In genomic region chr2:126245446-126245845, GRCm38 (mm10) we compare ENCODE assay signal across 8 mouse cellular contexts. TPM values are rescaled to one million over a fixed set of nuclear protein-coding genes. Genes with fewer than 3 reads are reported as not detected.
A peak's percentile ranks its signal among the peaks of the same experiment; 100 is the strongest.
DNase-seq lines count a peak whose midpoint lies in the region; ATAC-seq and TF ChIP-seq lines count a peak whose summit lies in the region.

No protein-coding gene starts in this region.

- intact Hi-C loops in gastrocnemius, postnatal 14 days (cut with DNase I; ENCODE audit: low total_unique reads), result no loop called here

- H3K27me3 ChIP-seq in liver, embryonic 14.5 days (ENCODE audit: control insufficient read depth, insufficient read depth, low read length), result no peaks in the 10 kb centered on the region
- H3K27me3 ChIP-seq in liver, embryonic 11.5 days (replicated peaks; ENCODE audit: control insufficient read depth, insufficient read depth, low read length), result no peaks in the 10 kb centered on the region

- ATAC-seq in liver, embryonic 14.5 days (ENCODE audit: insufficient read depth), result no peak
- no peak for ATAC-seq in liver, embryonic 11.5 days (replicated peaks; ENCODE audit: low FRiP score)

- WGBS in liver, embryonic 14.5 days (ENCODE audit: insufficient replicate concordance), result 30% methylated on average over 2 of the region's 2 CpGs
- 37% methylated on average over 2 of the region's 2 CpGs for WGBS in liver, embryonic 11.5 days

- no peak overlapping the region for H3K27ac ChIP-seq in liver, embryonic 14.5 days
- no peak overlapping the region for H3K27ac ChIP-seq in liver, embryonic 11.5 days (ENCODE audit: low read depth, low read length)

- no peaks in the 10 kb centered on the region for H3K4me1 ChIP-seq in liver, embryonic 14.5 days (replicated peaks; ENCODE audit: control insufficient read depth in 2 of 2, insufficient read depth in 2 of 2, low read length in 1 of 2)
- H3K4me1 ChIP-seq in liver, embryonic 11.5 days (replicated peaks; ENCODE audit: control insufficient read depth, insufficient read depth, low read length), result no peaks in the 10 kb centered on the region

- DNase-seq in cerebellum, postnatal 14 days, result peak; percentile 50 to 61
- DNase-seq in cerebellum, adult 11-12 months, result no peak
- no peak for DNase-seq in liver, embryonic 14.5 days (ENCODE audit: low read depth in 3 of 3, low spot score in 3 of 3)
- DNase-seq in liver, embryonic 11.5 days (ENCODE audit: low spot score), result no peak
- DNase-seq in gastrocnemius, postnatal 14 days, result peak; percentile 10
- peak; percentile 45 for DNase-seq in lung, postnatal 36 days
- DNase-seq in MN1 (ENCODE audit: low spot score), result no peak
- no peak for DNase-seq in cerebellum, adult 11 months

- TF ChIP-seq EP300 in liver, embryonic 14.5 days (IDR thresholded peaks at IDR 0.05; ENCODE audit: low read depth), result no peak

- no peak overlapping the region for H3K4me2 ChIP-seq in liver, embryonic 14.5 days (ENCODE audit: low read depth)
- no peak overlapping the region for H3K4me2 ChIP-seq in liver, embryonic 11.5 days

- H3K9me3 ChIP-seq in liver, embryonic 14.5 days (ENCODE audit: control insufficient read depth, low read length), result no peaks in the 10 kb centered on the region
- no peaks in the 10 kb centered on the region for H3K9me3 ChIP-seq in liver, embryonic 11.5 days (ENCODE audit: control insufficient read depth, low read length)

- no peak overlapping the region for H3K4me3 ChIP-seq in liver, embryonic 14.5 days (ENCODE audit: insufficient read depth in 1 of 2, low read depth in 2 of 2, low read length in 2 of 2)
- no peak overlapping the region for H3K4me3 ChIP-seq in liver, embryonic 11.5 days (ENCODE audit: low read depth, low read length)

- peak; percentile 37; the same call in 1 of the 2 replicates for TF ChIP-seq CTCF in liver, embryonic 14.5 days (IDR thresholded peaks at IDR 0.05; ENCODE audit: low read depth)

- H3K9ac ChIP-seq in liver, embryonic 14.5 days (replicated peaks), result no peak overlapping the region
- H3K9ac ChIP-seq in liver, embryonic 11.5 days (ENCODE audit: low read depth, low read length), result no peak overlapping the region

- no peaks in the 10 kb centered on the region for H3K36me3 ChIP-seq in liver, embryonic 14.5 days (replicated peaks; ENCODE audit: control insufficient read depth, insufficient read depth, low read depth)
- no peaks in the 10 kb centered on the region for H3K36me3 ChIP-seq in liver, embryonic 11.5 days (ENCODE audit: control insufficient read depth, insufficient read depth, low read length)

RNA-seq across cellular contexts. Expression of gene Gm17555, which starts 30.5 kb away (rescaled TPM):
- not detected in 2 replicates for polyA plus RNA-seq in liver, embryonic 14.5 days (2012; rRNA removed)
- not detected in 2 replicates for polyA plus RNA-seq in liver, embryonic 14.5 days (2014; fragmentation: Nextera tagmentation; extraction: Ambion mirVana)
- polyA plus RNA-seq in liver, embryonic 11.5 days (2014; fragmentation: Nextera tagmentation; extraction: Ambion mirVana), result not detected in 2 replicates
- total RNA-seq in gastrocnemius, postnatal 14 days (2021), result not detected

Comparison
In these comparisons a context has a peak if more than half of its experiments do, and no peak if none do; other contexts are left out.
1. DNase-seq: peak in cerebellum, postnatal 14 days (2 of 2), gastrocnemius, postnatal 14 days (single experiment) and lung, postnatal 36 days (single experiment); none in cerebellum, adult 11-12 months (single experiment), liver, embryonic 14.5 days (0 of 3), liver, embryonic 11.5 days (single experiment), MN1 (single experiment) and cerebellum, adult 11 months (single experiment).